Mouse (Mus musculus): ENCODE data around the gene Lpin3. TPM values are rescaled to one million over a fixed set of nuclear protein-coding genes. Genes with fewer than 3 reads are reported as not detected.

Lpin3 gene
- polyA plus RNA-seq, 1 experiment from 2014 or later: 17.6 TPM

DNA sequence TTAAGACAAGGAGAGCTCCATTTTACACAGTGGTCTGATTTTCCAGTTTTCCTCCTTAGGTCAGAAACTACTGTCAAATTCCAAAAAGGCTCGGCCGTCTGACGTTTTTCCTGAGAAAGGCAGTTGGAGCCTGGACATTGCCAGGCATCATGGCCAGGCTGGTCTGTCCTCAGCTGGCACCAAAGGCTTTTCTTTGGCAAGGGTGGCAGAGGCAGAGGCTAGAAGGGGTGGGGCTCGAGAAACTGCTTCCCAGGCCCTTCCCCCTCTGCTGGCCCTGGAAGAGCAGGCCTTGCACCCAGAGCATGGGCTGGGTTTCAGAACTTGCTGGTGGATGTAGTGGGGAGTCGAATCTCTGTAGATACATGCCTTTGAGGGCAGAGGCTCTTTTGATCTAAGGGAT lies 2.0 kb downstream of the Lpin3 start:
- Histone ChIP-seq H3K27me3 (ENCODE audit: control insufficient read depth, insufficient read depth, low read length) (no peaks in the 10 kb centered on the region), H3K9me3 (replicated peaks; ENCODE audit: control insufficient read depth, low read length) (no peaks in the 10 kb centered on the region), H3K36me3 (ENCODE audit: control insufficient read depth, insufficient read depth, low read length) (no peaks in the 10 kb centered on the region), H3K4me3 (replicated peaks; ENCODE audit: low read length) (no peak overlapping the region), H3K9ac (ENCODE audit: low read length) (no peak overlapping the region), H3K4me1 (ENCODE audit: control insufficient read depth, insufficient read depth, low read length) (no peaks in the 10 kb centered on the region), H3K27ac (ENCODE audit: low read length) (no peak overlapping the region), H3K4me2 (ENCODE audit: low read depth, low read length) (no peak overlapping the region)
- WGBS: 75% methylated on average over 5 of the region's 5 CpGs
- ATAC-seq (ENCODE audit: insufficient read depth, low FRiP score): no peak

DNA sequence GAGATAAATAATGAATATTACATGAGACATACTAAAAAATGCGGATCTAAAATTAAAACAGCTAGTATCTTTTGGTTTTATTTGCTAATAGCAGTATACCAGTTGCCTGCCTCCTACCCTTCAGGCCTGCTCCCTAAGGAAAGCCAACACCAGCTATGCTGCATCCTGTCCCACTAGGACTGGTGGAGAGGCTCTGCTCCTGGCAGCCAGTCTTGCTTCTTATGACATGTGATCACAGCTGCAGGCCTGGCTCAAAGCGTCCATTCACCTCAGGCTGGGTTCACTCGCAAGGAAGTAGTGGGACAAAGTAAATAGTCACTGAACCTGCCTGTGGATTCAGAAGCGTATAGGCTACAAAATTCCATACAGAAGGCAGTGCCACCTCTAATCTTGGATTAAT lies 3.4 kb downstream of the Lpin3 start:
- Histone ChIP-seq H3K4me1 (ENCODE audit: control insufficient read depth, insufficient read depth, low read length) (no peaks in the 10 kb centered on the region), H3K27ac (ENCODE audit: low read length) (no peak overlapping the region), H3K4me2 (ENCODE audit: low read depth, low read length) (no peak overlapping the region), H3K9me3 (replicated peaks; ENCODE audit: control insufficient read depth, low read length) (no peaks in the 10 kb centered on the region), H3K27me3 (ENCODE audit: control insufficient read depth, insufficient read depth, low read length) (no peaks in the 10 kb centered on the region), H3K4me3 (replicated peaks; ENCODE audit: low read length) (no peak overlapping the region), H3K36me3 (ENCODE audit: control insufficient read depth, insufficient read depth, low read length) (no peaks in the 10 kb centered on the region), H3K9ac (ENCODE audit: low read length) (no peak overlapping the region)
- WGBS: 57% methylated on average over 4 of the region's 4 CpGs
- ATAC-seq (ENCODE audit: insufficient read depth, low FRiP score): no peak

DNA sequence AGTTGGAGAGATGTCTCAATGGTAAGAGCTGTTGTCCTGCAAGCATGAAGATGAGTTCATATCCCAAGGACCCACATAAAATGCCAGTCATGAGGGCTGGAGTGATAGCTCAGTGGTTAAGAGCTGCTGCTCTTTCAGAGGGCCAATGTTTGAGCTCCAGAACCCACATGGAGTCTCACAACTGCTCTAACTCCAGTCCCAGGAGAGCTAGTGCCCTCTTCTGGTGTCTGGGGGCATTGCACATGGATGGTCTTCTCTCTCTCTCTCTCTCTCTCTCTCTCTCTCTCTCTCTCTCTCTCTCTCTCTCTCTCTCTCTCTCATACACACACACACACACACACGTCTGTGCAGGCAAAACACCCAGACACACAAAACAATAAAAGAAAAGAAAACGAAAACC lies 4.4 kb downstream of the Lpin3 start:
- no peaks in the 10 kb centered on the region for H3K27me3 ChIP-seq (ENCODE audit: control insufficient read depth, insufficient read depth, low read length)
- H3K9ac ChIP-seq (ENCODE audit: low read length): no peak overlapping the region
- 21% methylated on average over 2 of the region's 2 CpGs for WGBS
- no peak overlapping the region for H3K4me3 ChIP-seq (replicated peaks; ENCODE audit: low read length)
- H3K36me3 ChIP-seq (ENCODE audit: control insufficient read depth, insufficient read depth, low read length): no peaks in the 10 kb centered on the region
- ATAC-seq (ENCODE audit: insufficient read depth, low FRiP score): no peak
- no peak overlapping the region for H3K4me2 ChIP-seq (ENCODE audit: low read depth, low read length)
- no peaks in the 10 kb centered on the region for H3K9me3 ChIP-seq (replicated peaks; ENCODE audit: control insufficient read depth, low read length)
- no peak overlapping the region for H3K27ac ChIP-seq (ENCODE audit: low read length)
- no peaks in the 10 kb centered on the region for H3K4me1 ChIP-seq (ENCODE audit: control insufficient read depth, insufficient read depth, low read length)

DNA sequence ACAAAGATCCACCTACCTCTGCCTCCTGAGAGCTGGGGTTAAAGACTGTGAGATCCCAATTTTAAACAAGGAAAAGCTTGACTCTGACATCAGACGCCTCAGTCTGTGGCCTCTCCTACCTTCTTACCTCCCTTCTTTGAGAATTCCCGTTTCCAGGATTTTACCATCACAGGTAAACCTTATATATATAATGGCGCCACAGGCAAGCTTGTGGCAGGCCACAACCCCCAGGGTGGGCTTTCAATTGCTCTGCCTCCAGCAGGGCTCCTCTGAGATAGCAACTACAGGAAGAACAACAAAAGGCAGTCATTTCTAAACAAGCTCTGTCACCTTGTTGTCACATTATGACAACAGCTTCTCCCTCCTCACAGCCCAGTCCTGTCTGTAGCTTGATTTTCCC lies 5.8 kb downstream of the Lpin3 start:
- no peak overlapping the region for H3K4me2 ChIP-seq (ENCODE audit: low read depth, low read length)
- H3K4me1 ChIP-seq (ENCODE audit: control insufficient read depth, insufficient read depth, low read length): no peaks in the 10 kb centered on the region
- H3K27ac ChIP-seq (ENCODE audit: low read length): no peak overlapping the region
- no peak overlapping the region for H3K4me3 ChIP-seq (replicated peaks; ENCODE audit: low read length)
- 76% methylated on average over 3 of the region's 3 CpGs for WGBS
- no peaks in the 10 kb centered on the region for H3K27me3 ChIP-seq (ENCODE audit: control insufficient read depth, insufficient read depth, low read length)
- H3K36me3 ChIP-seq (ENCODE audit: control insufficient read depth, insufficient read depth, low read length): no peaks in the 10 kb centered on the region
- H3K9ac ChIP-seq (ENCODE audit: low read length): no peak overlapping the region
- ATAC-seq (ENCODE audit: insufficient read depth, low FRiP score): no peak
- no peaks in the 10 kb centered on the region for H3K9me3 ChIP-seq (replicated peaks; ENCODE audit: control insufficient read depth, low read length)

DNA sequence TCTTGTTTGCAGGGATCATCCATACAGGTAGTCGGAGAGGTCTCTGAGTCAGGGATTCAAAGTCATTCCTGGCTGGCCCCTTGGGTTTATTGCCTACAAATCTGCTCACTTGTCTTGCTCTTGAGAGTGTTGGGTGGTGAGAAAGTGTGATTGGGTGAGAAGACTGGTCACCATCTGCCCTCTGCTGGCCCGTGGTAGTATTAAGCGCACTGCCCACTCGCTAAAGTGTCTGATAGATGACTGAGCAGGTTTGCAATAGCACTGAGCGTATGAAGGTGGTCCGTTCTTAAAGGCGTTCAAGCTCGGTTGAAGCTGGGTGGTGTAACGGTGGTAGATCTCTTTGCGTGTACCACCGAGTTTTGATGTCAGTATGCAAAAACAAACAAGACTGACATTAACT lies 6.8 kb downstream of the Lpin3 start:
- Histone ChIP-seq H3K9ac (ENCODE audit: low read length) (peak overlapping the region; percentile 59), H3K4me2 (ENCODE audit: low read depth, low read length) (peak overlapping the region; percentile 89), H3K36me3 (ENCODE audit: control insufficient read depth, insufficient read depth, low read length) (no peaks in the 10 kb centered on the region), H3K9me3 (replicated peaks; ENCODE audit: control insufficient read depth, low read length) (no peaks in the 10 kb centered on the region), H3K27ac (ENCODE audit: low read length) (peak overlapping the region; percentile 61), H3K27me3 (ENCODE audit: control insufficient read depth, insufficient read depth, low read length) (no peaks in the 10 kb centered on the region), H3K4me1 (ENCODE audit: control insufficient read depth, insufficient read depth, low read length) (no peaks in the 10 kb centered on the region), H3K4me3 (replicated peaks; ENCODE audit: low read length) (peak overlapping the region; percentile 55)
- peak; percentile 70; the same call in 1 of the 2 replicates for ATAC-seq (ENCODE audit: insufficient read depth, low FRiP score)
- 2% methylated on average over 11 of the region's 11 CpGs for WGBS

DNA sequence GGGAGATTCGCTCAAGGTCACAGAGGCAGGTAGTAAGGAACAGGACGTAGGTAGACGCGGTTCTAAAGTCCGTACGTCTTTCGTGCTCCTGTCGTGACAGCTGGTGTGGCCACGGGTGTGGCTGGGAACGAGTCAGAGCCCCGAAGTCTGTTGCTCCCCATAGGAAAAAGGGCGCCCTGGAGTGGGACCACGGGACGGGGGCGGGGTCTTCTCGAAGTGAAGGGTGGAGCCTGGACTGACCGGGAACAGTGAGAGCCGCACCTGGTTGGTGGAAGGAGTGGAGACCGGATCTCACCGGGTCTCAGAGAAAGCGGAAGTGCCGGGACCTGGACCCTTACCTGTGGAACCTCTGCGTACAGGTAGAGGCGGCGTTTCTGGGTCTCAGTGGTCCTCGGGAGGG lies 7.4 kb downstream of the Lpin3 start:
- H3K9ac ChIP-seq (ENCODE audit: low read length): peak overlapping the region; percentile 59
- peak overlapping the region; percentile 55 for H3K4me3 ChIP-seq (replicated peaks; ENCODE audit: low read length)
- H3K4me2 ChIP-seq (ENCODE audit: low read depth, low read length): peak overlapping the region; percentile 89
- under 1% methylated on average over 26 of the region's 26 CpGs for WGBS
- H3K9me3 ChIP-seq (replicated peaks; ENCODE audit: control insufficient read depth, low read length): no peaks in the 10 kb centered on the region
- peak; percentile 93 for ATAC-seq (ENCODE audit: insufficient read depth, low FRiP score)
- H3K27ac ChIP-seq (ENCODE audit: low read length): peak overlapping the region; percentile 65
- H3K36me3 ChIP-seq (ENCODE audit: control insufficient read depth, insufficient read depth, low read length): no peaks in the 10 kb centered on the region
- H3K4me1 ChIP-seq (ENCODE audit: control insufficient read depth, insufficient read depth, low read length): no peaks in the 10 kb centered on the region
- no peaks in the 10 kb centered on the region for H3K27me3 ChIP-seq (ENCODE audit: control insufficient read depth, insufficient read depth, low read length)

DNA sequence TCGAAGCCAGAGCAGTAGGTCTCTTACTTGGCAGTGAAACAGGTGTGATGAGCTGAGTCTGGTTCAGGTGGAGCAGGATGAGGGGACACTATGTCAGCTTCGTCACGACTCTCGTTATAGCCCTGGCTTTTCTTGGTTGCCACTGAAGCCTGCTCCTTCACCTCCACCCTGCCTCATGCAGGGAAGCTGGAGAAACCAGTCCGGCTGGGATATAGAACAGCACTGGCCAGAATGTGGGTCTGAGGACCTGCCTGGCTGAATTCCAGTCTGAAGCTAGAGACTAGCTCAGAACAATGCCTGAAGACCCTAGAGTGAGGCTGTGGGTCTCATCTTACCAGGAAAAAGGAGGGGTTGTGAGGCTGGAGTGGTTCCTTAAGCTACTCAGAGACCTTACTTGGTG lies 10.6 kb downstream of the Lpin3 start:
- no peaks in the 10 kb centered on the region for H3K27me3 ChIP-seq (ENCODE audit: control insufficient read depth, insufficient read depth, low read length)
- H3K27ac ChIP-seq (ENCODE audit: low read length): peak overlapping the region; percentile 23; the same call in 1 of the 2 replicates
- no peak overlapping the region for H3K4me3 ChIP-seq (replicated peaks; ENCODE audit: low read length)
- 76% methylated on average over 5 of the region's 5 CpGs for WGBS
- no peaks in the 10 kb centered on the region for H3K9me3 ChIP-seq (replicated peaks; ENCODE audit: control insufficient read depth, low read length)
- no peak overlapping the region for H3K4me2 ChIP-seq (ENCODE audit: low read depth, low read length)
- ATAC-seq (ENCODE audit: insufficient read depth, low FRiP score): no peak
- H3K9ac ChIP-seq (ENCODE audit: low read length): no peak overlapping the region
- H3K36me3 ChIP-seq (ENCODE audit: control insufficient read depth, insufficient read depth, low read length): peaks cover 5% of the 10 kb centered on the region; the same call in 1 of the 2 replicates
- no peaks in the 10 kb centered on the region for H3K4me1 ChIP-seq (ENCODE audit: control insufficient read depth, insufficient read depth, low read length)

DNA sequence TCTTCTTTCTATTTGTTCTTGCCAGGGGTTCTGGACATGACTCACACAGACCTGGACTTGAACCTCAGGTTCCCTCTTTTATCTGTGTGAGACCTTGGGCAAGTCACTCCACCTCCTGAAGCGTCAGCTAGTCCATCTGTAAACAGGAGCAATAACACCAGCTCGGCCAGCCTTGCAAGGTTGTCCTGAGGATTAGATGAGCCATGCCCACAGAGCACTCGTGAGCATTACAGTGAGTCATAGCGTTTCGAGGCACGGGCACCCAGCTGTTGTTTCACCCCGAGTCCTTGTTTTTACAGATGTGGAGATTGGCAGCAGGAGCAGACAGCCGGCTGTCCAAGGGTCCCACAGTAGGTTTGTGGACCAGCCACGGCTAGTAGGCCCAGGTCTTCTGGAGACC lies 11.2 kb downstream of the Lpin3 start:
- WGBS: 78% methylated on average over 9 of the region's 9 CpGs
- Histone ChIP-seq H3K4me1 (ENCODE audit: control insufficient read depth, insufficient read depth, low read length) (no peaks in the 10 kb centered on the region), H3K9ac (ENCODE audit: low read length) (no peak overlapping the region), H3K9me3 (replicated peaks; ENCODE audit: control insufficient read depth, low read length) (no peaks in the 10 kb centered on the region), H3K27me3 (ENCODE audit: control insufficient read depth, insufficient read depth, low read length) (no peaks in the 10 kb centered on the region), H3K27ac (ENCODE audit: low read length) (peak overlapping the region; percentile 44; the same call in 1 of the 2 replicates), H3K36me3 (ENCODE audit: control insufficient read depth, insufficient read depth, low read length) (peaks cover 5% of the 10 kb centered on the region; the same call in 1 of the 2 replicates), H3K4me2 (ENCODE audit: low read depth, low read length) (no peak overlapping the region), H3K4me3 (replicated peaks; ENCODE audit: low read length) (no peak overlapping the region)
- ATAC-seq (ENCODE audit: insufficient read depth, low FRiP score): no peak

DNA sequence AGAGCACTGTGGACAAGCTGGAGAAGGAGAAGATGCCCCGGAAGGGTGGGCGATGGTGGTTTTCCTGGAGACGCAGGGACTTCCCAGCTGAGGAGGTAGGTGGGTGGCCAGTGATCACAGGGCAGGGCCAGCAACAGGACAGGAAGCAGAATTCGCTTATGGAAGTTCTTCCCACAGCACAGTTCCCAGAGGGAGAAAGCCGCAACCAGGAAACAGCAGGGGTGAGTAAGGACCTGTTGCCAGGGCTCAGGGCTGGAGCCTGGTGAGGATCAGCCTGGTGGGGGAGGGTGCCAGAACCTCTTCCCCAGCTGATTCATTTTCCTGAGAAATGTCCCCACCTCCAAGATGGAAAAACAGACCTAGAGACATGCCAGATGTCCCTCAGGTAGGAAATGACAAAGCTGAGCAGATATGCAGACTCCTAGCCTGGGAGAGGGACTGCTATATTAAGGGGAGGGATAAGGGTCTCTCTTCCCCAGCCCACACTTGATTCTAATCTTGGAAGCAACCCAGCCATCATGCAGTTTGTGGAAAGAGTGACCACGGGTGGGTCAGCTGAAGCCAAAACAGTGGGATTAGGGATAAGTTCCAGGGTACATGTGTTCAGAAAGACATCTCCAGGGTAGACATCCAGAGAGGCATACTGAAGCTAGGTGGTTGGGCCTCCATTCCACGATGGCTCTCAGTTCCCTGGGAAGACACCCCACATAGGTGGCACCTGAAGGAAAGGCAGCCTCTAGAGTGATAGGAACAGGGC lies 21.4 kb downstream of the Lpin3 start:
- ATAC-seq (ENCODE audit: insufficient read depth, low FRiP score): no peak
- Histone ChIP-seq H3K4me3 (replicated peaks; ENCODE audit: low read length) (no peak overlapping the region), H3K4me1 (ENCODE audit: control insufficient read depth, insufficient read depth, low read length) (no peaks in the 10 kb centered on the region; the same call in 1 of the 2 replicates), H3K9me3 (replicated peaks; ENCODE audit: control insufficient read depth, low read length) (no peaks in the 10 kb centered on the region), H3K27me3 (ENCODE audit: control insufficient read depth, insufficient read depth, low read length) (no peaks in the 10 kb centered on the region), H3K9ac (ENCODE audit: low read length) (no peak overlapping the region), H3K4me2 (ENCODE audit: low read depth, low read length) (no peak overlapping the region), H3K36me3 (ENCODE audit: control insufficient read depth, insufficient read depth, low read length) (0 out of 2 replicates have a peak, but pooled peaks cover 6% of the 10 kb centered on the region), H3K27ac (ENCODE audit: low read length) (no peak overlapping the region)
- WGBS: 69% methylated on average over 7 of the region's 7 CpGs
